Mouse (Mus musculus): Measurements from ENCODE around the gene Lurap1l. TPM values are rescaled to one million over a fixed set of nuclear protein-coding genes. Genes with fewer than 3 reads are reported as not detected.
A peak's percentile ranks its signal among the peaks of the same experiment; 100 is the strongest.

Lurap1l gene
- polyA plus RNA-seq, 1 experiment from 2014 or later, result 19.7 TPM

- Histone ChIP-seq H3K36me3 (replicated peaks; ENCODE audit: insufficient read depth, low read length) (no peaks in the 10 kb centered on the region; the same call in 1 of the 2 replicates), H3K4me2 (ENCODE audit: low read depth, low read length) (no peak overlapping the region), H3K9ac (replicated peaks) (no peak overlapping the region), H3K4me3 (ENCODE audit: low read depth, low read length) (no peak overlapping the region), H3K27ac (ENCODE audit: low read depth) (peak overlapping the region; percentile 51; the same call in 1 of the 2 replicates), H3K27me3 (ENCODE audit: insufficient read depth, low read length) (no peaks in the 10 kb centered on the region), H3K9me3 (ENCODE audit: low read length) (no peaks in the 10 kb centered on the region), H3K4me1 (ENCODE audit: insufficient read depth) (no peaks in the 10 kb centered on the region)
- DNase-seq (no peak), ATAC-seq (peak; percentile 87)
- TF ChIP-seq CTCF (IDR thresholded peaks at IDR 0.05; ENCODE audit: low read depth) (no peak), EP300 (IDR thresholded peaks at IDR 0.05; ENCODE audit: low read depth) (no peak; the same call in 1 of the 2 replicates)
- WGBS (ENCODE audit: insufficient replicate concordance), result 60% methylated on average over 3 of the region's 3 CpGs
Measured at GRCm38 (mm10) chr4:80934749-80935148, 24.3 kb downstream of the Lurap1l start.

DNA sequence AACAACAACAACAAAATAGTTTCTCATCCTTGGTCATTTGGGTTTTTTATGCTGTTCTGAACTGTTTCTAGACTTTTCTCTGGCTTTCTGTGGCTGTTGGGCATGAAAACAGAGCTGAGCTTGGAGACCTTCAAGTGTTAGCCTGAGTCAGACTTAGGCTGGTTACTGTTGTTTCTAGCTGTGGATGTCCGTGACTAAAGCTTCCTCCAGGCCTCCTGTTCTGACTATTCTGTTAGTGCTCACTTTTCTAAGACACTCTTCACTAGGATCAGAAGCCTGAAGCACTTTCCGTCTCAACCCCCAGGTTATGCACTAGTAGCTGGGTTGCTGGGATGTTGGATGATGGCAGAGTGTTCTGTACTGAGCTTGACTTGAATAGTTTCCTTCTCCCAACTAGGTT, 28.7 kb downstream of the Lurap1l start:
- H3K9me3 ChIP-seq (ENCODE audit: low read length), result no peaks in the 10 kb centered on the region
- ATAC-seq, result no peak
- H3K9ac ChIP-seq (replicated peaks), result no peak overlapping the region; the same call in 1 of the 2 replicates
- 0 out of 2 replicates have a peak overlapping the region, but pooled peaks have one; percentile 12 for H3K27ac ChIP-seq (ENCODE audit: low read depth)
- no peaks in the 10 kb centered on the region for H3K4me1 ChIP-seq (ENCODE audit: insufficient read depth)
- 63% methylated on average over 2 of the region's 2 CpGs for WGBS (ENCODE audit: insufficient replicate concordance)
- H3K36me3 ChIP-seq (replicated peaks; ENCODE audit: insufficient read depth, low read length), result no peaks in the 10 kb centered on the region
- no peak for TF ChIP-seq CTCF (IDR thresholded peaks at IDR 0.05; ENCODE audit: low read depth)
- no peak for TF ChIP-seq EP300 (IDR thresholded peaks at IDR 0.05; ENCODE audit: low read depth)
- no peaks in the 10 kb centered on the region for H3K27me3 ChIP-seq (ENCODE audit: insufficient read depth, low read length)
- DNase-seq, result no peak
- no peak overlapping the region for H3K4me3 ChIP-seq (ENCODE audit: low read depth, low read length)
- no peak overlapping the region for H3K4me2 ChIP-seq (ENCODE audit: low read depth, low read length)

GRCm38 (mm10) chr4:80940946-80941345, 30.5 kb downstream of the Lurap1l start:
- ATAC-seq, result no peak
- Histone ChIP-seq H3K27ac (ENCODE audit: low read depth) (no peak overlapping the region), H3K4me3 (ENCODE audit: low read depth, low read length) (no peak overlapping the region), H3K4me2 (ENCODE audit: low read depth, low read length) (no peak overlapping the region), H3K36me3 (replicated peaks; ENCODE audit: insufficient read depth, low read length) (no peaks in the 10 kb centered on the region), H3K4me1 (ENCODE audit: insufficient read depth) (no peaks in the 10 kb centered on the region), H3K9ac (replicated peaks) (no peak overlapping the region), H3K9me3 (ENCODE audit: low read length) (no peaks in the 10 kb centered on the region), H3K27me3 (ENCODE audit: insufficient read depth, low read length) (no peaks in the 10 kb centered on the region)
- no peak for DNase-seq
- 75% methylated on average over 4 of the region's 4 CpGs for WGBS (ENCODE audit: insufficient replicate concordance)
- TF ChIP-seq EP300 (IDR thresholded peaks at IDR 0.05; ENCODE audit: low read depth) (no peak), CTCF (IDR thresholded peaks at IDR 0.05; ENCODE audit: low read depth) (no peak)

DNA sequence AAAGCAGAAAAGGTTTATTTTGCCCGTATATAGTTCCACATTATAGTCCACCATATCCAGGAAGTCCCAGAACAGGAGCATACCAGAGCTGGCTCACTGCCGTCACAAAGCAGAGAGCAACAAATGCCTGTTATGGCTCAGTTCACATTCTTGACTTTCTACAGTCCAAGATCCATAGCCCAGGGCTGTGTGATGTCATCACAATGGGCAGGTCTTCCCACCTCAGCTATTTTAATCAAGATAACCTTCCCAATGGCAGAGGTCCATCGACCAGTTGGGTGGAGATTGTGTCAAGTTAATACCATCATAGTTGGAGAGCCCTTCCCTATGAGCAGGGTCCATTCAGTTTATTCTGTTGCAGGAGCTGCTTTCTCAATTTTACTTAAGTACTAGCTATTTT, 31.5 kb downstream of the Lurap1l start:
- Histone ChIP-seq H3K4me2 (ENCODE audit: low read depth, low read length) (no peak overlapping the region), H3K4me1 (ENCODE audit: insufficient read depth) (no peaks in the 10 kb centered on the region), H3K36me3 (replicated peaks; ENCODE audit: insufficient read depth, low read length) (no peaks in the 10 kb centered on the region), H3K27ac (ENCODE audit: low read depth) (peak overlapping the region; percentile 11; the same call in 1 of the 2 replicates), H3K27me3 (ENCODE audit: insufficient read depth, low read length) (no peaks in the 10 kb centered on the region), H3K4me3 (ENCODE audit: low read depth, low read length) (no peak overlapping the region), H3K9ac (replicated peaks) (no peak overlapping the region), H3K9me3 (ENCODE audit: low read length) (no peaks in the 10 kb centered on the region)
- peak; percentile 20 for DNase-seq
- WGBS (ENCODE audit: insufficient replicate concordance), result 66% methylated on average over 3 of the region's 3 CpGs
- TF ChIP-seq CTCF (IDR thresholded peaks at IDR 0.05; ENCODE audit: low read depth) (no peak), EP300 (IDR thresholded peaks at IDR 0.05; ENCODE audit: low read depth) (no peak)
- peak; percentile 78 for ATAC-seq

GRCm38 (mm10) chr4:80944605-80945004, 34.2 kb downstream of the Lurap1l start:
- ATAC-seq (no peak), DNase-seq (no peak)
- Histone ChIP-seq H3K27ac (ENCODE audit: low read depth) (no peak overlapping the region), H3K4me1 (ENCODE audit: insufficient read depth) (no peaks in the 10 kb centered on the region), H3K9me3 (ENCODE audit: low read length) (no peaks in the 10 kb centered on the region), H3K27me3 (ENCODE audit: insufficient read depth, low read length) (no peaks in the 10 kb centered on the region), H3K4me3 (ENCODE audit: low read depth, low read length) (no peak overlapping the region), H3K4me2 (ENCODE audit: low read depth, low read length) (no peak overlapping the region), H3K9ac (replicated peaks) (no peak overlapping the region), H3K36me3 (replicated peaks; ENCODE audit: insufficient read depth, low read length) (no peaks in the 10 kb centered on the region)
- TF ChIP-seq CTCF (IDR thresholded peaks at IDR 0.05; ENCODE audit: low read depth), result no peak
- no peak for TF ChIP-seq EP300 (IDR thresholded peaks at IDR 0.05; ENCODE audit: low read depth)

GRCm38 (mm10) chr4:80949110-80949509, 38.7 kb downstream of the Lurap1l start:
- Histone ChIP-seq H3K9me3 (ENCODE audit: low read length) (no peaks in the 10 kb centered on the region), H3K27me3 (ENCODE audit: insufficient read depth, low read length) (no peaks in the 10 kb centered on the region), H3K9ac (replicated peaks) (no peak overlapping the region), H3K4me1 (ENCODE audit: insufficient read depth) (no peaks in the 10 kb centered on the region; the same call in 1 of the 2 replicates), H3K4me2 (ENCODE audit: low read depth, low read length) (no peak overlapping the region), H3K36me3 (replicated peaks; ENCODE audit: insufficient read depth, low read length) (no peaks in the 10 kb centered on the region), H3K4me3 (ENCODE audit: low read depth, low read length) (no peak overlapping the region), H3K27ac (ENCODE audit: low read depth) (peak overlapping the region; percentile 78)
- TF ChIP-seq CTCF (IDR thresholded peaks at IDR 0.05; ENCODE audit: low read depth), result no peak
- TF ChIP-seq EP300 (IDR thresholded peaks at IDR 0.05; ENCODE audit: low read depth), result no peak
- DNase-seq (no peak), ATAC-seq (peak; percentile 60)

GRCm38 (mm10) chr4:80949720-80950119, 39.3 kb downstream of the Lurap1l start:
- peak overlapping the region; percentile 84 for H3K27ac ChIP-seq (ENCODE audit: low read depth)

More at GRCm38 (mm10) chr4:80949720-80950119, 39.3 kb downstream of the Lurap1l start:
- 60% methylated on average over 2 of the region's 2 CpGs for WGBS (ENCODE audit: insufficient replicate concordance)
- Histone ChIP-seq H3K4me3 (ENCODE audit: low read depth, low read length) (no peak overlapping the region), H3K9me3 (ENCODE audit: low read length) (no peaks in the 10 kb centered on the region), H3K4me2 (ENCODE audit: low read depth, low read length) (peak overlapping the region; percentile 1; the same call in 1 of the 2 replicates), H3K27me3 (ENCODE audit: insufficient read depth, low read length) (no peaks in the 10 kb centered on the region), H3K9ac (replicated peaks) (no peak overlapping the region), H3K36me3 (replicated peaks; ENCODE audit: insufficient read depth, low read length) (no peaks in the 10 kb centered on the region), H3K4me1 (ENCODE audit: insufficient read depth) (no peaks in the 10 kb centered on the region; the same call in 1 of the 2 replicates)
- DNase-seq (no peak), ATAC-seq (peak; percentile 98)
- 0 out of 2 replicates have a peak, but pooled peaks have one; percentile 23 for TF ChIP-seq EP300 (IDR thresholded peaks at IDR 0.05; ENCODE audit: low read depth)
- TF ChIP-seq CTCF (IDR thresholded peaks at IDR 0.05; ENCODE audit: low read depth), result no peak

Data from liver, postnatal 0 days (tissue).